Mouse (Mus musculus) embryonic facial prominence, embryonic 13.5 days (tissue): Measurements from ENCODE around the gene Zfp990. TPM values are rescaled to one million over a fixed set of nuclear protein-coding genes. Genes with fewer than 3 reads are reported as not detected.
A peak's percentile ranks its signal among the peaks of the same experiment; 100 is the strongest.
"Not testable (repeated sequence)": the region's sequence is repeated elsewhere in the genome, so short reads cannot be mapped to it uniquely, and the experiment has no call there.

Experiments used
- ATAC-seq: fragments of 200-750 bp; cut with Nextera tagmentation; 2 replicates; pipeline ENCODE4 v1.8.0; 2017; ENCODE audit warnings: low read depth; ENCODE audit not compliant: insufficient number of reproducible peaks, insufficient read depth, low FRiP score, low TSS enrichment
- H3K27ac ChIP-seq: fragments of 300-500 bp; sonication (generic); 2 replicates; pipeline ENCODE4 v1.5.1; 2015; ENCODE audit warnings: moderate library complexity, mild to moderate bottlenecking, inconsistent platforms
- H3K27me3 ChIP-seq: fragments of 300-500 bp; sonication (generic); 2 replicates; pipeline ENCODE4 v1.6.1; 2015; ENCODE audit warnings: mild to moderate bottlenecking, inconsistent platforms
- H3K36me3 ChIP-seq: fragments of 300-500 bp; sonication (generic); 2 replicates; pipeline ENCODE4 v1.6.1; 2015; ENCODE audit warnings: mild to moderate bottlenecking, inconsistent platforms
- H3K4me1 ChIP-seq: fragments of 300-500 bp; sonication (generic); 2 replicates; pipeline ENCODE4 v1.6.1; 2015; ENCODE audit warnings: inconsistent platforms
- H3K4me2 ChIP-seq: fragments of 300-500 bp; sonication (generic); 2 replicates; pipeline ENCODE4 v1.6.1; 2015; ENCODE audit warnings: moderate library complexity, mild to moderate bottlenecking, inconsistent platforms
- H3K4me3 ChIP-seq: fragments of 300-500 bp; sonication (generic); 2 replicates; pipeline ENCODE4 v1.5.1; 2015; ENCODE audit warnings: mild to moderate bottlenecking, inconsistent platforms
- H3K9ac ChIP-seq: fragments of 300-500 bp; sonication (generic); 2 replicates; pipeline ENCODE4 v1.6.1; 2015; ENCODE audit warnings: mild to moderate bottlenecking, inconsistent platforms
- H3K9me3 ChIP-seq: fragments of 300-500 bp; sonication (generic); 2 replicates; pipeline ENCODE4 v1.6.1; 2016; ENCODE audit warnings: inconsistent platforms
- WGBS: fragments of 180-500 bp; shearing (Covaris S2); methylation state at CpG from one replicate; pipeline ENCODE4 v1.1.7; 2015; ENCODE audit warnings: mixed read lengths; 5-methylcytosine and 5-hydroxymethylcytosine counted together
- polyA plus RNA-seq: library from polyadenylated mRNA; unstranded; fragments of >200 nt; fragmentation: Nextera tagmentation; extraction: Ambion mirVana; gene quantifications from 2 replicates; pipeline ENCODE4 v1.2.1, GENCODE M21; 2015

Zfp990 gene
- not detected in 2 replicates for polyA plus RNA-seq

DNA sequence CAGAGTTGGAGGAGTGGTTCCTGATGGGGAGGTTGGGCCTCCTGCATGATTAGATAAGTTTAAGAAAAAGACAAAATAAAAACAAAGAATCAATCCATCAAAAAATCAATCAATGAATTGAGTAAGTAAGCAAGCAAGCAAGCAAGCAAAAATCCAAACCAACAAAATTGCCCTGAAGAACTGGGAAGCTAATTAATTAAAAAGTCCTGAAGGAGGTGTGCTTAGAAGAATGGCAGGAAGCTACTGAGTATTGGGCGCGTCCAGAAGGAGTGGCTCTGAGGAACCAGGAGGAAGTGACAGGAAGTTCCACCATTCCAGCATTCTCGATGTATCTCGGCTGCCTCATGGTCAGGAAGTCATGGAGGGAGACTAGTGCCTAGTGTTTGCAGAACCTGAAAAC lies at the start of gene Zfp990:
Gene Zfp990 (plus strand): TSS at position 301 of the 400 bp plus-strand sequence.
- ATAC-seq, H3K4me1 ChIP-seq: not testable (repeated sequence)
- WGBS: 88% methylated on average over 4 of the region's 4 CpGs

GRCm38 (mm10) chr4:145463553-145464253 lies 46.9 kb upstream of the Zfp990 start:
- not testable (repeated sequence) for H3K27ac ChIP-seq, H3K36me3 ChIP-seq, ATAC-seq, H3K27me3 ChIP-seq, H3K9me3 ChIP-seq, H3K4me1 ChIP-seq, H3K9ac ChIP-seq
- 14% methylated on average over 66 of the region's 68 CpGs for WGBS
- Histone ChIP-seq H3K4me2 (peak overlapping the region; percentile 58), H3K4me3 (peak overlapping the region; percentile 39)

More for the DNA sequence above, at the start of gene Zfp990:
- H3K4me2 ChIP-seq, H3K27me3 ChIP-seq, H3K9me3 ChIP-seq, H3K27ac ChIP-seq, H3K9ac ChIP-seq, H3K36me3 ChIP-seq, H3K4me3 ChIP-seq: not testable (repeated sequence)

GRCm38 (mm10) chr4:145478128-145478527 lies 32.4 kb upstream of the Zfp990 start:
- no peak overlapping the region for H3K4me3 ChIP-seq
- 80% methylated on average over 3 of the region's 3 CpGs for WGBS
- no peaks in the 10 kb centered on the region for H3K27me3 ChIP-seq
- no peak overlapping the region for H3K9ac ChIP-seq
- no peaks in the 10 kb centered on the region for H3K36me3 ChIP-seq
- H3K27ac ChIP-seq: no peak overlapping the region
- H3K9me3 ChIP-seq: peaks cover 25% of the 10 kb centered on the region
- ATAC-seq: no peak
- no peak overlapping the region for H3K4me2 ChIP-seq
- no peaks in the 10 kb centered on the region for H3K4me1 ChIP-seq

DNA sequence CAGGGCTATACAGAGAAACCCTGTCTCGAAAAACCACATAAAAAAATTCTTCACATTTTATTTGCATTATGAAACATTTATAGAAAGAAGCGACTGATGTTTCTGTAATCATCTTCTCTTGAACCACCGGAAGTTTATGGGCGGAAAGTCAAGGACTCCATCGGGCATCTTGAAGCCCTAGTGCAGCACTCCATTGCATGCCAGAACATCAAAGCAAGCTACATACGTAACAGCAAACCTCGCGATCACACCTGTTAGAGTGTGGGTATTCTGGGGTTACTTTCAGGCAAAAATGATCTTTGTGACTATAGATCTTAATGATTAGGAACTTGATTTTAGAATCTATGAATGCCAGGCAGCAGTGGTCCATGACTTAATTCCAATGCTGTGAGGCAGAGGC lies 29.9 kb upstream of the Zfp990 start:
- H3K4me1 ChIP-seq, H3K27ac ChIP-seq, H3K9ac ChIP-seq, ATAC-seq, H3K27me3 ChIP-seq, H3K4me3 ChIP-seq, H3K36me3 ChIP-seq, H3K4me2 ChIP-seq: not testable (repeated sequence)
- H3K9me3 ChIP-seq: peaks cover 25% of the 10 kb centered on the region
- WGBS: 90% methylated on average over 8 of the region's 8 CpGs

DNA sequence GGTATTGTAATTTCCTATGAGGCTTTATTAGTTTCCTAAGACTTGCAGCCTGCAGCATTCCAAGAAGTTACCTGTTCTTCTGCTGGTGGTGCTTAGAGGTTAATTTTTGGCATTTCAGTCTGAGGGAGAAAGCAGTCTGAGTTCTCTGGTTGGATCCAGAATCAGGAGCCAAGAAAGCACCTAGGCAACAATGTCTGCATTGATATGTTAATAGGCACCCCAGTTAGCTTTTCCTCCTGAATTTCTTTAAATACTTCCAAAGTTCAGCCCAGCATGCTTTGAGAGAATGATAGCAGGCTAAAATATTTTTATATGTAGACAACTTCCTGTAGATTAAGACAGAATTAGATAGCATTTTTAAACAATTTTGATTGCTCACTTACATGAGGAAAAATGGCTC lies 21.2 kb upstream of the Zfp990 start:
- Histone ChIP-seq H3K4me3 (no peak overlapping the region), H3K9ac (no peak overlapping the region), H3K27ac (no peak overlapping the region), H3K27me3 (no peaks in the 10 kb centered on the region), H3K4me1 (no peaks in the 10 kb centered on the region), H3K9me3 (no peaks in the 10 kb centered on the region), H3K36me3 (no peaks in the 10 kb centered on the region), H3K4me2 (no peak overlapping the region)
- no peak for ATAC-seq

DNA sequence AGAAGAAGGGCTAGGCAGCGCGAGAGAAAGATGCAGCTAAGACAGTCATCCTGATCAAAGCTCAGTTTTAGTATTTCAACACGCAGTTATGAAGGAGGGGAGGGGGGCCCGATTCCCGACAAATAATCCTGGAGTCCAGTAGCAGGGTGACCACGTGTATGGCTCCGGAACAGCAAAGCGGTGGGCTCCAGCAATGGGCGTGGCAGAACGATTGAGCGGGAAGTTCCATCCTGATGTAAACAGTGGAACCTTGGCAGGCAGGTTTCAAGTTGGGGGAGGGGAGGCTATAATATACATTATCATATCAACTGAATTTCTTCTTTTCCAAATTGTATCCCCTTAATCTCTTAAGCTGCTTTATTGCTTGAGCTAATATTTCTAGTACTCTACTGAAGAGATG lies 18.4 kb upstream of the Zfp990 start:
- Histone ChIP-seq H3K27ac (no peak overlapping the region), H3K36me3 (no peaks in the 10 kb centered on the region), H3K4me3 (no peak overlapping the region), H3K4me2 (no peak overlapping the region), H3K9ac (no peak overlapping the region), H3K9me3 (no peaks in the 10 kb centered on the region), H3K4me1 (no peaks in the 10 kb centered on the region), H3K27me3 (no peaks in the 10 kb centered on the region)
- WGBS: 79% methylated on average over 11 of the region's 11 CpGs
- ATAC-seq: no peak

GRCm38 (mm10) chr4:145493316-145493715 lies 17.2 kb upstream of the Zfp990 start:
- ATAC-seq, H3K4me3 ChIP-seq, H3K9ac ChIP-seq, H3K4me2 ChIP-seq, H3K27me3 ChIP-seq, H3K9me3 ChIP-seq, H3K27ac ChIP-seq, H3K4me1 ChIP-seq, H3K36me3 ChIP-seq: not testable (repeated sequence)
- 71% methylated on average over 2 of the region's 2 CpGs for WGBS

DNA sequence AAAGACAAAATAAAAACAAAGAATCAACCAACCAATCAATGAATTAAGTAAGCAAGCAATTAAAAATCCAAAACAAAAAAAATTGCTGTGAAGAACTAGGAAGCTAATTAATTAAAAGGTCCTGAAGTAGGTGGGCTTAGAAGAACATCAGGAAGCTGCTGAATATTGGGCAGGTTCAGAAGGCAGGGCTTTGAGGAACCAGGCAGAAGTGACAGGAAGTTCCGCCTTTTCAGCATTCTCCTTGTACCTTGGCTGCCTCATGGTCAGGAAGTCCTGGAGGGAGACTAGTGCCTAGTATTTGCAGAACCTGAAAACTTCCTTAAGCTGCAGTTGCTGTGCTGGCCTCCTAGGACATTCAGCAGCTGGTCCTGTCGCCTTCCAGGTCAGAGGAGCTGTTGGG lies 4.1 kb downstream of the Zfp990 start:
- H3K27me3 ChIP-seq, H3K9ac ChIP-seq, H3K9me3 ChIP-seq, H3K4me3 ChIP-seq, H3K36me3 ChIP-seq, H3K27ac ChIP-seq, H3K4me1 ChIP-seq, H3K4me2 ChIP-seq, ATAC-seq: not testable (repeated sequence)
- 49% methylated on average over 2 of the region's 2 CpGs for WGBS

DNA sequence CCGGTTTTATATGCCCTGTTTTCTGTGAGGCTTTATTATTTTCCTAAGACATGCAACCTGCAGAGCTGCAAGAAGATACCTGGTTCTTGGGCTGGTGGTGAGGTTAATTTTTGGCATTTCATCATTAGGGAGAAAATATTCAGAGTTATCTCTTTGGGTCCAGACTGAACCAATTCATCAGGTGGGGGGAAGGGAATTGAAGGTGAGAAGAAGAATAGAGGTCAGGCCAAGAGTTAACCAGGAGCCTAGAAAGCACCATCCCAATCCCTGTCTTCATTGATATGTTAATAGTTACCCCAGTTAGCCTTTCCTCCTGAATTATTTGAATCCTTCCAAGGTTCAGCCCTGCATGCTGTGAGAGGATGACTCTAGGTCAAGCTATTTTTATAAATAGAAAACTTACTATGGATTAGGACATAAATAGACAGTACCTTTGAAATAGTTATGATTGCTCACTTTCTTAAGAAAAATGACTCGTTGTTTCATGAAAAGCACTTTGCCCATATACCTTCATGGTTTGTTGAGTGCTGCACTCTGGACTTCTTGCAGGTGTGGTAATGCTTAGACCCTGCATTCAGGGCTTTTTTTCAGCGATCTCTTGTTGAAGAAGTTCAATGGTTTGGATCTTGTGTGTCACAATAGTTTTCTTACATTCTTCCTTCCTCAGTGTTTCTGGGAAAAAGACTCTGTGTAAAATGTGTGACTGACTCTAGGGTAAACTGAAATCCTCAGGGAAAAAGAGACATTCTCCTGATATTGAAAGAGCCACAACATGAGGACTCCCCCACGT lies 5.4 kb downstream of the Zfp990 start:
- not testable (repeated sequence) for H3K36me3 ChIP-seq, H3K4me1 ChIP-seq, H3K9me3 ChIP-seq, H3K27ac ChIP-seq, H3K4me2 ChIP-seq, ATAC-seq, H3K9ac ChIP-seq, H3K27me3 ChIP-seq, H3K4me3 ChIP-seq
- 74% methylated on average over 4 of the region's 4 CpGs for WGBS

- not testable (repeated sequence) for H3K27me3 ChIP-seq, H3K4me1 ChIP-seq, H3K4me2 ChIP-seq, H3K36me3 ChIP-seq, ATAC-seq, H3K9ac ChIP-seq, H3K9me3 ChIP-seq, H3K4me3 ChIP-seq, H3K27ac ChIP-seq
- 85% methylated on average over 1 of the region's 1 CpGs for WGBS
These were observed 6.8 kb downstream of the Zfp990 start for GRCm38 (mm10) chr4:145517391-145517790.

- not testable (repeated sequence) for H3K4me2 ChIP-seq, H3K9ac ChIP-seq, H3K27me3 ChIP-seq, H3K4me1 ChIP-seq, ATAC-seq, H3K27ac ChIP-seq, H3K4me3 ChIP-seq, H3K36me3 ChIP-seq
- peaks cover 24% of the 10 kb centered on the region for H3K9me3 ChIP-seq
- WGBS: 70% methylated on average over 5 of the region's 5 CpGs
These were observed 33.3 kb downstream of the Zfp990 start for GRCm38 (mm10) chr4:145543861-145544260.

- H3K9ac ChIP-seq: not testable (repeated sequence)
These were observed 34.5 kb downstream of the Zfp990 start for GRCm38 (mm10) chr4:145545106-145545505.

More at GRCm38 (mm10) chr4:145545106-145545505, 34.5 kb downstream of the Zfp990 start:
- H3K36me3 ChIP-seq, H3K4me1 ChIP-seq, H3K27ac ChIP-seq, H3K4me3 ChIP-seq, ATAC-seq, H3K27me3 ChIP-seq, H3K4me2 ChIP-seq: not testable (repeated sequence)
- 23% methylated on average over 2 of the region's 2 CpGs for WGBS
- H3K9me3 ChIP-seq: peaks cover 33% of the 10 kb centered on the region
